16 mouse cellular contexts compared by ENCODE assay signal in genomic region chr15:62230773-62231172, GRCm38 (mm10).
DNase-seq lines count a peak whose midpoint lies in the region; ATAC-seq and TF ChIP-seq lines count a peak whose summit lies in the region.
"Had no signal": no experiment of that assay in that cellular context is flagged by ENCODE, and none has a peak within 500 bp of the region (broad histone marks: within the 10 kb centered on the region; RNA-seq: fewer than 3 reads in every experiment).

No protein-coding gene starts in this region.

- no peak for TF ChIP-seq POLR2A in heart, adult 2 months (IDR thresholded peaks at IDR 0.05; ENCODE audit: insufficient read depth, low read depth, low read length)
- 0 out of 2 replicates have a peak, but pooled peaks have one; percentile 27 for TF ChIP-seq POLR2A in CH12.LX (IDR thresholded peaks at IDR 0.05; ENCODE audit: low read depth, low read length)

- TF ChIP-seq RAD21 in CH12.LX (IDR thresholded peaks at IDR 0.05; ENCODE audit: low read depth, low read length) = no peak

- intact Hi-C loops in heart, postnatal 14 days (cut with DNase I) = no loop called here
- intact Hi-C loops in heart, adult 2 months (cut with DNase I) = no loop called here

- no peaks in the 10 kb centered on the region for H3K36me3 ChIP-seq in heart, embryonic 12.5 days
- no peaks in the 10 kb centered on the region for H3K36me3 ChIP-seq in heart, embryonic 16.5 days (ENCODE audit: control insufficient read depth, insufficient read depth)
- H3K36me3 ChIP-seq in heart, adult 2 months (ENCODE audit: control insufficient read depth, insufficient read depth, low read length) = no peaks in the 10 kb centered on the region
- peaks cover 45 to 71% of the 10 kb centered on the region in 2 experiments for H3K36me3 ChIP-seq in CH12.LX (replicated peaks in 1 of 2; ENCODE audit: control insufficient read depth in 1 of 2, insufficient read depth in 1 of 2, low read length in 1 of 2)
- no peaks in the 10 kb centered on the region for H3K36me3 ChIP-seq in intestine, postnatal 0 days (ENCODE audit: control insufficient read depth, insufficient read depth)
- H3K36me3 ChIP-seq: embryonic facial prominence, embryonic 12.5 days; forebrain, embryonic 15.5 days; hindbrain, embryonic 13.5 days had no signal

- peak; percentile 78 for ATAC-seq in heart, embryonic 12.5 days (ENCODE audit: insufficient number of reproducible peaks, low FRiP score)
- peak; percentile 94 for ATAC-seq in heart, embryonic 16.5 days (replicated peaks; ENCODE audit: extremely low read depth, insufficient read depth, low FRiP score)
- ATAC-seq in intestine, postnatal 0 days = peak; percentile 79
- ATAC-seq: forebrain, embryonic 15.5 days; hindbrain, postnatal 0 days had no signal

- H3K79me2 ChIP-seq in heart, adult 2 months (replicated peaks; ENCODE audit: control insufficient read depth, insufficient read depth, low read length) = no peaks in the 10 kb centered on the region
- peaks cover 8% of the 10 kb centered on the region; the same call in 1 of the 2 replicates for H3K79me2 ChIP-seq in CH12.LX (replicated peaks; ENCODE audit: control insufficient read depth, extremely low read depth, insufficient read depth, poor library complexity, severe bottlenecking)

- H3K4me3 ChIP-seq in heart, embryonic 12.5 days = no peak overlapping the region
- H3K4me3 ChIP-seq in heart, embryonic 16.5 days (ENCODE audit: low read length) = no peak overlapping the region
- H3K4me3 ChIP-seq in heart, adult 2 months = no peak overlapping the region
- H3K4me3 ChIP-seq in CH12.LX (replicated peaks in 1 of 3; ENCODE audit: low read depth in 2 of 3, low read length in 2 of 3, poor library complexity in 1 of 3) = no peak overlapping the region
- no peak overlapping the region for H3K4me3 ChIP-seq in intestine, postnatal 0 days (ENCODE audit: low read depth, low read length)
- H3K4me3 ChIP-seq: embryonic facial prominence, embryonic 12.5 days; forebrain, embryonic 15.5 days; hindbrain, embryonic 13.5 days had no signal

- dilution Hi-C loops in CH12.LX (cut with MboI; ENCODE audit: extremely low pct_ligation_motif_present, extremely low pct_unique_long_range_greater_than_20kb, low sequenced_read_pairs) = no loop called here

- in situ Hi-C loops in CH12.LX (cut with MboI; ENCODE audit: low pct_ligation_motif_present, low pct_unique_long_range_greater_than_20kb, low sequenced_read_pairs) = no loop called here

- no peak overlapping the region for H3K9ac ChIP-seq in heart, embryonic 12.5 days
- H3K9ac ChIP-seq in heart, embryonic 16.5 days (ENCODE audit: low read length) = no peak overlapping the region
- no peak overlapping the region for H3K9ac ChIP-seq in heart, adult 2 months (ENCODE audit: low read depth, low read length)
- H3K9ac ChIP-seq in CH12.LX (ENCODE audit: insufficient read depth, low read depth) = no peak overlapping the region
- no peak overlapping the region for H3K9ac ChIP-seq in intestine, postnatal 0 days (ENCODE audit: low read depth, low read length)
- H3K9ac ChIP-seq: embryonic facial prominence, embryonic 12.5 days; forebrain, embryonic 15.5 days; hindbrain, embryonic 13.5 days had no signal

- WGBS in heart, embryonic 12.5 days = 51% methylated on average over 5 of the region's 5 CpGs
- WGBS in heart, embryonic 16.5 days = 51% methylated on average over 5 of the region's 5 CpGs
- WGBS in heart, adult 2 months = 70% methylated on average over 5 of the region's 5 CpGs
- 62% methylated on average over 5 of the region's 5 CpGs for WGBS in intestine, postnatal 0 days

- no peak for TF ChIP-seq EP300 in heart, adult 2 months (IDR thresholded peaks at IDR 0.05; ENCODE audit: insufficient read depth, low read depth, low read length)
- no peak for TF ChIP-seq EP300 in CH12.LX (IDR thresholded peaks at IDR 0.05; ENCODE audit: low read length)

- H3K27ac ChIP-seq in heart, embryonic 12.5 days (ENCODE audit: poor library complexity, severe bottlenecking) = no peak overlapping the region
- peak overlapping the region; percentile 64 for H3K27ac ChIP-seq in heart, embryonic 16.5 days (ENCODE audit: low read length)
- H3K27ac ChIP-seq in heart, adult 2 months = no peak overlapping the region
- H3K27ac ChIP-seq in CH12.LX (ENCODE audit: insufficient read depth, low read depth) = peak overlapping the region; percentile 36; the same call in 1 of the 2 replicates
- H3K27ac ChIP-seq in intestine, postnatal 0 days (ENCODE audit: low read depth, low read length) = no peak overlapping the region
- H3K27ac ChIP-seq: embryonic facial prominence, embryonic 12.5 days; forebrain, embryonic 15.5 days; hindbrain, embryonic 13.5 days; hindbrain, postnatal 0 days had no signal

- no peaks in the 10 kb centered on the region for H3K27me3 ChIP-seq in heart, embryonic 12.5 days (replicated peaks)
- no peaks in the 10 kb centered on the region for H3K27me3 ChIP-seq in heart, embryonic 16.5 days (ENCODE audit: control insufficient read depth, insufficient read depth, low read length)
- no peaks in the 10 kb centered on the region for H3K27me3 ChIP-seq in heart, adult 2 months (ENCODE audit: control insufficient read depth, insufficient read depth, low read length)
- no peaks in the 10 kb centered on the region for H3K27me3 ChIP-seq in CH12.LX (replicated peaks)
- H3K27me3 ChIP-seq in intestine, postnatal 0 days (replicated peaks; ENCODE audit: control insufficient read depth, insufficient read depth, low read length) = no peaks in the 10 kb centered on the region
- H3K27me3 ChIP-seq: embryonic facial prominence, embryonic 12.5 days; forebrain, embryonic 15.5 days; hindbrain, embryonic 13.5 days had no signal

- no peak for DNase-seq in heart, postnatal 14 days
- DNase-seq in heart, adult 2 months = no peak
- DNase-seq in CH12.LX (ENCODE audit: extremely low read depth) = no peak
- DNase-seq: adrenal gland, postnatal 10 days; cerebellum, adult 11 months; cerebellum, adult 8-10 months; cerebellum, postnatal 14 days; gastrocnemius, postnatal 36 days; kidney, adult 8-10 months had no signal

- no peaks in the 10 kb centered on the region for H3K9me3 ChIP-seq in heart, embryonic 12.5 days (replicated peaks)
- H3K9me3 ChIP-seq in heart, embryonic 16.5 days (replicated peaks; ENCODE audit: control insufficient read depth, low read length) = no peaks in the 10 kb centered on the region
- no peaks in the 10 kb centered on the region for H3K9me3 ChIP-seq in CH12.LX (replicated peaks; ENCODE audit: low read length)
- no peaks in the 10 kb centered on the region for H3K9me3 ChIP-seq in intestine, postnatal 0 days (ENCODE audit: control insufficient read depth)
- H3K9me3 ChIP-seq: embryonic facial prominence, embryonic 12.5 days; forebrain, embryonic 15.5 days; hindbrain, embryonic 13.5 days had no signal

- H3K4me2 ChIP-seq in heart, embryonic 12.5 days = no peak overlapping the region
- no peak overlapping the region for H3K4me2 ChIP-seq in heart, embryonic 16.5 days (ENCODE audit: low read depth, low read length)
- no peak overlapping the region for H3K4me2 ChIP-seq in CH12.LX (ENCODE audit: insufficient read depth, low read depth, poor library complexity, severe bottlenecking)
- no peak overlapping the region for H3K4me2 ChIP-seq in intestine, postnatal 0 days (replicated peaks; ENCODE audit: low read depth)
- H3K4me2 ChIP-seq: embryonic facial prominence, embryonic 12.5 days; forebrain, embryonic 15.5 days; hindbrain, embryonic 13.5 days had no signal

- H3K4me1 ChIP-seq in heart, embryonic 12.5 days (replicated peaks) = peaks cover 22% of the 10 kb centered on the region
- H3K4me1 ChIP-seq in heart, embryonic 16.5 days (ENCODE audit: control insufficient read depth, insufficient read depth, low read length) = peaks cover 13% of the 10 kb centered on the region
- peaks cover 6% of the 10 kb centered on the region for H3K4me1 ChIP-seq in heart, adult 2 months (ENCODE audit: control insufficient read depth, insufficient read depth, low read length)
- H3K4me1 ChIP-seq in CH12.LX (ENCODE audit: control insufficient read depth in 1 of 2, insufficient read depth in 2 of 2) = peaks cover 9 to 66% of the 10 kb centered on the region in 2 experiments; a peak in 3 of 4 replicates
- no peaks in the 10 kb centered on the region for H3K4me1 ChIP-seq in intestine, postnatal 0 days (replicated peaks; ENCODE audit: control insufficient read depth, insufficient read depth, low read length)
- H3K4me1 ChIP-seq: embryonic facial prominence, embryonic 12.5 days; forebrain, embryonic 15.5 days; hindbrain, embryonic 13.5 days had no signal

- no peak for TF ChIP-seq CTCF in heart, adult 2 months (IDR thresholded peaks at IDR 0.05)
- TF ChIP-seq CTCF in CH12.LX (conservative IDR thresholded peaks at IDR 0.05 in 1 of 2, IDR thresholded peaks at IDR 0.05 in 1 of 2; ENCODE audit: low read depth in 2 of 2, low read length in 2 of 2) = no peak
- TF ChIP-seq CTCF in intestine, postnatal 0 days (IDR thresholded peaks at IDR 0.05; ENCODE audit: low read depth) = no peak

TF ChIP-seq in CH12.LX, 34 proteins besides CTCF, POLR2A, EP300 and RAD21:
- no peak for TF ChIP-seq USF2 (conservative IDR thresholded peaks at IDR 0.05; ENCODE audit: low read depth, low read length)
- TF ChIP-seq NELFE (IDR thresholded peaks at IDR 0.05; ENCODE audit: low read depth, low read length) = peak; percentile 2; the same call in 1 of the 2 replicates
TF ChIP-seq in CH12.LX: peak in this region for 1.

Comparison
In these comparisons a context has a peak if more than half of its experiments do, and no peak if none do; other contexts are left out.
1. H3K27ac ChIP-seq: peak in heart, embryonic 16.5 days (single experiment) and CH12.LX (single experiment); none in heart, embryonic 12.5 days (single experiment), heart, adult 2 months (single experiment) and intestine, postnatal 0 days (single experiment).
2. Peak in every context shown above with its lines, with median percentiles within 50 percentile points of each other: ATAC-seq.